Mouse (Mus musculus) lung, postnatal 0 days (tissue): ENCODE measurements at regions not wholly inside any gene's neighbourhood (a gene's known extent, or its start where the extent isn't known, plus 50 kb on each side); places are given as distances from the start of the nearest gene placed in this dataset.

Experiments used
- CTCF ChIP-seq: IDR thresholded peaks from 2 replicates; pipeline ENCODE4 v1.5.1; 2016; ENCODE audit warnings: antibody characterized with exemption, mild to moderate bottlenecking
- EP300 ChIP-seq: IDR thresholded peaks from 2 replicates; pipeline ENCODE4 v1.6.1; 2016; ENCODE audit warnings: antibody characterized with exemption, mild to moderate bottlenecking, control low read depth

DNA sequence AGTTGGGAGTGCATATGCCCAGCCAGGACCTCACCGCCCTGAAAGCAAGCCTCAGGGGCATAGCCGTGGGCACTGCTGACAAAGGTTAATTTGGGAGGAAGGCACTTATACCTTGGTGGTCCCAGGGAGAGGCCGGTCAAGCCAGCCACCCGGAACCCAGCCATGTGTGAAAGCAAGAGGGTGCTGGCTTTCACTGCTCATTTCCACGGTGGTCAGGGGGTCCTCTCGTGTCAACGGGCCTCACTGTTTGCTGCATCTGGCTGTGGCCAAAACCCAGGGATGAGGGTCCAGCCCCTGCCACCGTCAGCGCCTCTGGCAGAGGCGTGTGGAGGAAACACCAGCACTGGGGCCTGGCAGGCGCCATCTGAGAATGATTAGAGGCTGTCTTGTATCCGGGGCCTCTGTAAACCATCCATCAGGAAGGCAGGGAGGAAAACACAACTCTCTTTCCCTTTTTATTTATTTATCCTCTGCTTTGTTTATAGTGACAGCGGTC is 238.7 kb downstream of the Cdc5l start:
- TF ChIP-seq CTCF (no peak), EP300 (no peak)
